Comparison of ENCODE assay signal across 12 mouse cellular contexts in genomic region chr3:146423710-146424109, GRCm38 (mm10). TPM values are rescaled to one million over a fixed set of nuclear protein-coding genes. Genes with fewer than 3 reads are reported as not detected.
DNase-seq lines count a peak whose midpoint lies in the region; ATAC-seq lines count a peak whose summit lies in the region.
"Had no signal": no experiment of that assay in that cellular context is flagged by ENCODE, and none has a peak within 500 bp of the region (broad histone marks: within the 10 kb centered on the region; RNA-seq: fewer than 3 reads in every experiment).

No protein-coding gene starts in this region.

- DNase-seq in CD4-positive, CD25-positive, alpha-beta regulatory T cell, adult 2 months (ENCODE audit: low read depth, low spot score) = peak; percentile 33
- peak; percentile 44 for DNase-seq in liver
- DNase-seq in liver, embryonic 11.5 days (ENCODE audit: low spot score) = no peak
- peak; percentile 4 to 7 for DNase-seq in B cell, adult 2 months
- peak; percentile 23 for DNase-seq in induced T-regulatory cell, adult 2 months (ENCODE audit: low read depth)
- no peak for DNase-seq in spleen, postnatal 4 days (ENCODE audit: low spot score in 2 of 2)
- DNase-seq: kidney, postnatal 14 days had no signal

- no peak overlapping the region for H3K4me3 ChIP-seq in liver, embryonic 11.5 days (ENCODE audit: low read depth, low read length)
- no peak overlapping the region for H3K4me3 ChIP-seq in heart, embryonic 12.5 days
- H3K4me3 ChIP-seq: hindbrain, embryonic 13.5 days; liver, embryonic 15.5 days had no signal

- no peaks in the 10 kb centered on the region for H3K27me3 ChIP-seq in liver, embryonic 11.5 days (replicated peaks; ENCODE audit: control insufficient read depth, insufficient read depth, low read length)
- no peaks in the 10 kb centered on the region for H3K27me3 ChIP-seq in heart, embryonic 12.5 days (replicated peaks)
- H3K27me3 ChIP-seq: hindbrain, embryonic 13.5 days; liver, embryonic 15.5 days had no signal

- peaks cover 7% of the 10 kb centered on the region for H3K4me1 ChIP-seq in liver, embryonic 11.5 days (replicated peaks; ENCODE audit: control insufficient read depth, insufficient read depth, low read length)
- H3K4me1 ChIP-seq in heart, embryonic 12.5 days (replicated peaks) = peaks cover 42% of the 10 kb centered on the region

- H3K36me3 ChIP-seq in liver, embryonic 11.5 days (ENCODE audit: control insufficient read depth, insufficient read depth, low read length) = peaks cover 35% of the 10 kb centered on the region
- H3K36me3 ChIP-seq in heart, embryonic 12.5 days = peaks cover 42% of the 10 kb centered on the region

- H3K9me3 ChIP-seq in liver, embryonic 11.5 days (ENCODE audit: control insufficient read depth, low read length) = no peaks in the 10 kb centered on the region
- no peaks in the 10 kb centered on the region for H3K9me3 ChIP-seq in heart, embryonic 12.5 days (replicated peaks)
- H3K9me3 ChIP-seq: hindbrain, embryonic 13.5 days; liver, embryonic 15.5 days had no signal

- WGBS in liver, embryonic 11.5 days = 83% methylated on average over 7 of the region's 7 CpGs
- WGBS in heart, embryonic 12.5 days = 82% methylated on average over 7 of the region's 7 CpGs

- ATAC-seq in CD4-positive, CD25-positive, alpha-beta regulatory T cell, adult 4 months = no peak
- no peak for ATAC-seq in liver, embryonic 11.5 days (replicated peaks; ENCODE audit: low FRiP score)
- ATAC-seq in heart, embryonic 12.5 days (ENCODE audit: insufficient number of reproducible peaks, low FRiP score) = no peak
- ATAC-seq: midbrain, embryonic 16.5 days had no signal

- H3K4me2 ChIP-seq in liver, embryonic 11.5 days = no peak overlapping the region
- H3K4me2 ChIP-seq in heart, embryonic 12.5 days = no peak overlapping the region
- H3K4me2 ChIP-seq: hindbrain, embryonic 13.5 days; liver, embryonic 15.5 days had no signal

- H3K9ac ChIP-seq in liver, embryonic 11.5 days (ENCODE audit: low read depth, low read length) = no peak overlapping the region
- no peak overlapping the region for H3K9ac ChIP-seq in heart, embryonic 12.5 days
- H3K9ac ChIP-seq: hindbrain, embryonic 13.5 days; liver, embryonic 15.5 days had no signal

- H3K27ac ChIP-seq in liver, embryonic 11.5 days (ENCODE audit: low read depth, low read length) = no peak overlapping the region
- no peak overlapping the region for H3K27ac ChIP-seq in heart, embryonic 12.5 days (ENCODE audit: poor library complexity, severe bottlenecking)
- H3K27ac ChIP-seq: hindbrain, embryonic 13.5 days; liver, embryonic 15.5 days had no signal

RNA-seq across cellular contexts. Expression of gene Ssx2ip, which starts 19.3 kb away (rescaled TPM):
- 1 to 10 TPM in 1 of 2 experiments, under 1 TPM in 1; 0.62 to 1.1 TPM for polyA plus RNA-seq in CD4-positive, CD25-positive, alpha-beta regulatory T cell, adult 4 months (2017; shearing (Covaris generic))
- polyA plus RNA-seq in liver, embryonic 11.5 days (2014; fragmentation: Nextera tagmentation; extraction: Ambion mirVana) = 109 and 130 TPM in 2 replicates
- polyA plus RNA-seq in heart, embryonic 12.5 days (2016; fragmentation: Nextera tagmentation; extraction: Ambion mirVana) = 24.4 and 26.0 TPM in 2 replicates

RNA-seq across cellular contexts. Expression of gene Ctbs, which starts 25.9 kb away (rescaled TPM):
- 1 to 10 TPM; 6.0 to 8.3 TPM for polyA plus RNA-seq in CD4-positive, CD25-positive, alpha-beta regulatory T cell, adult 4 months (2017; shearing (Covaris generic))
- polyA plus RNA-seq in liver, embryonic 11.5 days (2014; fragmentation: Nextera tagmentation; extraction: Ambion mirVana) = 8.2 and 8.4 TPM in 2 replicates
- 11.3 and 11.8 TPM in 2 replicates for polyA plus RNA-seq in heart, embryonic 12.5 days (2016; fragmentation: Nextera tagmentation; extraction: Ambion mirVana)

Comparison
In these comparisons a context has a peak if more than half of its experiments do, and no peak if none do; other contexts are left out.
1. DNase-seq: peak in CD4-positive, CD25-positive, alpha-beta regulatory T cell, adult 2 months (single experiment), liver (single experiment), B cell, adult 2 months (2 of 2) and induced T-regulatory cell, adult 2 months (single experiment); none in liver, embryonic 11.5 days (single experiment) and spleen, postnatal 4 days (0 of 2).
2. RNA of gene Ssx2ip, which starts 19.3 kb away (polyA plus RNA-seq): 109 to 130 TPM in liver, embryonic 11.5 days and 24.4 to 26.0 TPM in heart, embryonic 12.5 days; 0.62 to 1.1 TPM in CD4-positive, CD25-positive, alpha-beta regulatory T cell, adult 4 months; every median in the first group is over 10 times any median in the second.